Mouse (Mus musculus): Measurements from ENCODE around the gene Gm10188. TPM values are rescaled to one million over a fixed set of nuclear protein-coding genes. Genes with fewer than 3 reads are reported as not detected.

Gm10188 gene
- polyA plus RNA-seq, 1 experiment, result not detected

DNA sequence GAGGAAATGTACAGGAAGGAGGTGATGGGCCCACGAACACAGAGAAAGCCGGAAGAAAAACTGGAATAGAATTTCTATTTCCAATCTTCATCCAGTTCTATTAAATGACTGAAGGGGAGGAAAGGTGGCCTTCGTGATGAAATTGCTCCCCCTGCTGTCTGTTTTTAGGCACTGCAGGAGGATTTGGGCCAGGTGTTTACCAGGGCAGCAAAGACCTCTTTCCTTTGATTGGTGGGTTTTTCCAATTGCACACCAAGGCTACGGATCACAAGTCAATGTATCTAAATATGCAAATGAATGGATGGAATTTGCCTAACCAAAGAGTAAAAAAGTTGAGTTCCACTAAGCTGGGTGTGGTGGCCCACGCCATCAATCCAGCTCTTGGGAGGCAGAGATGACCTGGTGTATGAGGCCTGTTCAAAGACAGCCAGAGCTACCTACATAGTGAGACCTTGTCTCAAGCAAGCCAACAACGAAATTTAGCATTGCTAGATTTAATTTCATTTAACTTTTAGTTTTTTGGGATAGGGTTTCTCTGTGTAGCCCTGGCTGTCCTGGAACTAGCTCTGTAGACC, 8.1 kb upstream of the Gm10188 start:
- TF ChIP-seq CTCF (IDR thresholded peaks at IDR 0.05; ENCODE audit: low read depth, low read length) (peak; percentile 74), EP300 (IDR thresholded peaks at IDR 0.05; ENCODE audit: insufficient read depth, low read depth, low read length) (0 out of 2 replicates have a peak, but pooled peaks have one; percentile 59), POLR2A (IDR thresholded peaks at IDR 0.05; ENCODE audit: insufficient read depth, low read length) (no peak)
- Histone ChIP-seq H3K4me3 (ENCODE audit: low read depth, low read length) (no peak overlapping the region), H3K4me1 (ENCODE audit: control insufficient read depth, insufficient read depth, low read length) (no peaks in the 10 kb centered on the region), H3K27ac (ENCODE audit: insufficient read depth, low read length) (peak overlapping the region; percentile 61), H3K9ac (ENCODE audit: low read depth, poor library complexity, severe bottlenecking) (no peak overlapping the region), H3K36me3 (ENCODE audit: control insufficient read depth, insufficient read depth, low read length, poor library complexity, severe bottlenecking) (no peaks in the 10 kb centered on the region), H3K27me3 (ENCODE audit: control insufficient read depth, insufficient read depth, low read length, poor library complexity, severe bottlenecking) (no peaks in the 10 kb centered on the region), H3K9me3 (replicated peaks; ENCODE audit: control insufficient read depth, insufficient read depth, low read length, poor library complexity, severe bottlenecking) (no peaks in the 10 kb centered on the region)

DNA sequence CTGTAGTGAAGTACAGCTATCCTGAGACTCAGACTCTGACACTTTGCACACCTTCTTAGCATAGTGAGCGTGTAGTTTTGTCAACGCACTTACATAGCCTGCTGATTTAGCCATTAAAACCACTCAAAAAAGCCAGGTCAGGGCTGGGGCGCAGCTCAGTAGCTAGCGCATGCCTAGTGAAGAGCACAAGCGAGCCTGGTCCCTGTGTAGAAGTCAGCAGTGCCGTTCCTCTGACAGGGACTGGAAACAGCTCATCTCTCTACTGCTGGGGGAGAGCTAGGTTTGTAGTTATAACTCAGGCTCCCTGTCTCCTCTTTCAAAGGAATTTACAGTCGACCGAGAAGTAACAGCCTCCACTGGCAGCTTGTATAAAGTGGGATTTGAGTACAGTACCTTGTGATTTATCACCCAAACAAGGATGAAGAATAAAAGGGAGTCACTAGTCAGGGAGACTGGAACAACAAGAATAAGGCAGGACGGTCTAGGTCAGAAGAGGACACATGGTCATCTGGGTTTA, 5.2 kb upstream of the Gm10188 start:
- Histone ChIP-seq H3K9ac (ENCODE audit: low read depth, poor library complexity, severe bottlenecking) (no peak overlapping the region), H3K9me3 (replicated peaks; ENCODE audit: control insufficient read depth, insufficient read depth, low read length, poor library complexity, severe bottlenecking) (no peaks in the 10 kb centered on the region), H3K4me3 (ENCODE audit: low read depth, low read length) (no peak overlapping the region), H3K4me1 (ENCODE audit: control insufficient read depth, insufficient read depth, low read length) (no peaks in the 10 kb centered on the region), H3K36me3 (ENCODE audit: control insufficient read depth, insufficient read depth, low read length, poor library complexity, severe bottlenecking) (no peaks in the 10 kb centered on the region), H3K27me3 (ENCODE audit: control insufficient read depth, insufficient read depth, low read length, poor library complexity, severe bottlenecking) (no peaks in the 10 kb centered on the region), H3K27ac (ENCODE audit: insufficient read depth, low read length) (no peak overlapping the region)
- TF ChIP-seq EP300 (IDR thresholded peaks at IDR 0.05; ENCODE audit: insufficient read depth, low read depth, low read length) (no peak), POLR2A (IDR thresholded peaks at IDR 0.05; ENCODE audit: insufficient read depth, low read length) (no peak), CTCF (IDR thresholded peaks at IDR 0.05; ENCODE audit: low read depth, low read length) (no peak)

DNA sequence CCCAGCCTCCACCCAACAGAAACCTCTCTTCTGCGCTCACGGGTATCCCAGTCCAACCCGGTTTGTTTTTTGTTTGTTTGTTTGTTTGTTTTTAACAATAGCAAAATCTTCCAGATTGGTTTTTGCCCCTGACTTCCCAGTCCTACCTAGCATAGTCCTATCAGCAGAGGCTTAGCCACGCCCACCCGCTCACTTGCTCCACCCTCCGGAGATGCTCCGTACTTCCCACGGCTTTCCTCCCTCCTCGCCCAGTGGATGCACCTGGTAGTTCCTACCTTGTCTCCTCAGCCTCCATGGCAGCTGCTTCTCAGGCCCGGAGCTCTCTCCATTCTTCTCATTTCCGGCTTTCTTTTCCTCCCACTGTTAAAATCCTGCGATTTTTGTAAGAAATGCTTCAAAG, 4.0 kb upstream of the Gm10188 start:
- H3K4me3 ChIP-seq (ENCODE audit: low read depth, low read length), result no peak overlapping the region
- H3K9ac ChIP-seq (ENCODE audit: low read depth, poor library complexity, severe bottlenecking), result no peak overlapping the region
- H3K9me3 ChIP-seq (replicated peaks; ENCODE audit: control insufficient read depth, insufficient read depth, low read length, poor library complexity, severe bottlenecking), result no peaks in the 10 kb centered on the region
- H3K4me1 ChIP-seq (ENCODE audit: control insufficient read depth, insufficient read depth, low read length), result no peaks in the 10 kb centered on the region
- no peaks in the 10 kb centered on the region for H3K36me3 ChIP-seq (ENCODE audit: control insufficient read depth, insufficient read depth, low read length, poor library complexity, severe bottlenecking)
- H3K27me3 ChIP-seq (ENCODE audit: control insufficient read depth, insufficient read depth, low read length, poor library complexity, severe bottlenecking), result no peaks in the 10 kb centered on the region
- no peak overlapping the region for H3K27ac ChIP-seq (ENCODE audit: insufficient read depth, low read length)
- TF ChIP-seq CTCF (IDR thresholded peaks at IDR 0.05; ENCODE audit: low read depth, low read length), result peak; percentile 48
- no peak for TF ChIP-seq POLR2A (IDR thresholded peaks at IDR 0.05; ENCODE audit: insufficient read depth, low read length)

DNA sequence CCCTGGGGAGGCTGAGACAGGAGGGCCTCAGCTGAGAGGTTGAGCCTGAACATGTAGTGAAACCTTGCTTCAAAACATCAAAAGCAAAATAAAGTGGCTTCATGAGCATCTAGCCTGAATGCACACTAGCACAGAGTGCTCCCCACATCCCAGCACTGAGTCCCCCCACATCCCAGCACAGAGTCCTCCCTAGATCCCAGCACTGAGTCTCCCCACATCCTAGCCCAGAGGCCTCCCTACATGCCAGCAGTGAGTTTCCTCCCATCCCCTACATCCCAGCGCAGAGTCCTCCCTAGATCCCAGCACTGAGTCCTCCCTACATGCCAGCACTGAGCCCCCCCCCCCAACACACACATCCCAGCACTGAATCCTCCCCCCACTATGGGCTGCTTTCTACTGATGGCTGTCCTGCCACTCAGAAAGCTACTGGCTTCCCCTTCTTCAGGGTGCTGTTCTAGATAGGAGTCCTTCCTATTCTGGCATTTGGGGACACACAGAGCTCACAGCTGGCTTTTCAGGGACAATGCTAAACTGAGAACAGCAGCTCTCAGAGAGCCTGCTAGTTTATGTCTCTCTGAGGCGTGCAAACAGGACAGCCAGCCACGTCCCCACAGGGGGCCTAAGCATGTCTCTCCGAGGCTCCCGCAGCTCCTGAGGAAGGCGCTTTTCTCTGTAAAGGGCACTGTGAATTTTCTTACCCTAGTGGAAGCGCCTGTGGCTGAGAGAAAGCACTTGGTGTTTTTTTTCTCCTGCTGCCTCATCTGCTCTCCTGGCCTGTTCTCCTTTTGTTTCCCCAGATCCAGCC, 2.1 kb upstream of the Gm10188 start:
- H3K4me3 ChIP-seq (ENCODE audit: low read depth, low read length), result no peak overlapping the region
- no peaks in the 10 kb centered on the region for H3K36me3 ChIP-seq (ENCODE audit: control insufficient read depth, insufficient read depth, low read length, poor library complexity, severe bottlenecking)
- no peak overlapping the region for H3K9ac ChIP-seq (ENCODE audit: low read depth, poor library complexity, severe bottlenecking)
- no peaks in the 10 kb centered on the region for H3K27me3 ChIP-seq (ENCODE audit: control insufficient read depth, insufficient read depth, low read length, poor library complexity, severe bottlenecking)
- H3K27ac ChIP-seq (ENCODE audit: insufficient read depth, low read length), result no peak overlapping the region
- no peaks in the 10 kb centered on the region for H3K9me3 ChIP-seq (replicated peaks; ENCODE audit: control insufficient read depth, insufficient read depth, low read length, poor library complexity, severe bottlenecking)
- TF ChIP-seq POLR2A (IDR thresholded peaks at IDR 0.05; ENCODE audit: insufficient read depth, low read length), result no peak
- no peak for TF ChIP-seq CTCF (IDR thresholded peaks at IDR 0.05; ENCODE audit: low read depth, low read length)
- TF ChIP-seq EP300 (IDR thresholded peaks at IDR 0.05; ENCODE audit: insufficient read depth, low read depth, low read length), result no peak
- H3K4me1 ChIP-seq (ENCODE audit: control insufficient read depth, insufficient read depth, low read length), result no peaks in the 10 kb centered on the region

DNA sequence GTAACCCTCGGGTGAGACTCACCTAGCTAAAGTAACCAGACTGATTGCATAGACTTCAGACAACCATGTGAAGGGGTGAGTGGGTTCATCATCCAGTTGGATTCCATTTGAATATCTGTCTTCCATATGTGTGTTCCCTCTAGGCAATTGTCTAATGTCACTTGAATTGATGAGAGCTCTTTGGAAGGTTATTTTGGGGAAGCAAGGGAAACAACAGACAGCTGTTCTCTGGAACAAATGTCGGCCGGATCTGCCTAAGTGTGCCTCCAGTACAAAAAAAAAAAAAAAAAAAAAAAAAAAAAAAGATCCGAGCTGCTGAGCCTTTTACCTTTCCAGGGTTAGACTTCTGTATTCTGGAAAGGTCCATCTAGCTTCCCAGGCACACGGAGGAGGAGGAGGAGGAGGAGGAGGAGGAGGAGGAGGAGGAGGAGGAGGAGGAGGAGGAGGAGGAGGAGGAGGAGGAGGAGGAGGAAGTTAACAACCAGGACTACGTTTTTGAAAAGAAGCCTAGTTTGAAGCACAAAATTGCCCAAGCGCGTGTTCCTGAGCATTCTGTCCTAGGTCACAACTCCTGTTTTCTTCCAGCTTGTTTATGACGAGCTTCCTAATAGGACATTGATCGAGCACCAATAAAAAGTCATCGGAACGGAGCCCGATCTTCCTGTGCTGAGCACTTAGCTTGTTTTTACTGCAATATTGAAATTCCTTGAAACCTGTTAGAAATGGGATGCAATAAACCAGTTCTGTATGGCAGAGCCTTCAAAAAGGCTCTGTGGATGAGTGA, 3.1 kb downstream of the Gm10188 start:
- no peak overlapping the region for H3K27ac ChIP-seq (ENCODE audit: insufficient read depth, low read length)
- no peak overlapping the region for H3K4me3 ChIP-seq (ENCODE audit: low read depth, low read length)
- H3K9ac ChIP-seq (ENCODE audit: low read depth, poor library complexity, severe bottlenecking), result no peak overlapping the region
- H3K27me3 ChIP-seq (ENCODE audit: control insufficient read depth, insufficient read depth, low read length, poor library complexity, severe bottlenecking), result no peaks in the 10 kb centered on the region
- no peak for TF ChIP-seq CTCF (IDR thresholded peaks at IDR 0.05; ENCODE audit: low read depth, low read length)
- TF ChIP-seq POLR2A (IDR thresholded peaks at IDR 0.05; ENCODE audit: insufficient read depth, low read length), result no peak
- no peak for TF ChIP-seq EP300 (IDR thresholded peaks at IDR 0.05; ENCODE audit: insufficient read depth, low read depth, low read length)
- no peaks in the 10 kb centered on the region for H3K4me1 ChIP-seq (ENCODE audit: control insufficient read depth, insufficient read depth, low read length)
- H3K36me3 ChIP-seq (ENCODE audit: control insufficient read depth, insufficient read depth, low read length, poor library complexity, severe bottlenecking), result no peaks in the 10 kb centered on the region
- no peaks in the 10 kb centered on the region for H3K9me3 ChIP-seq (replicated peaks; ENCODE audit: control insufficient read depth, insufficient read depth, low read length, poor library complexity, severe bottlenecking)

All from ES-Bruce4 (cell line).